Mouse (Mus musculus) spleen, postnatal 4 days (tissue): ENCODE results near the gene Atad1.
"Not testable (repeated sequence)": the region's sequence is repeated elsewhere in the genome, so short reads cannot be mapped to it uniquely, and the experiment has no call there.

Experiments
- DNase-seq, 2 experiments: peaks; one replicate each; pipeline ENCODE4 v3.0.0; 2022; ENCODE audit warnings: low spot score in 2 of 2

The Atad1 gene

DNA sequence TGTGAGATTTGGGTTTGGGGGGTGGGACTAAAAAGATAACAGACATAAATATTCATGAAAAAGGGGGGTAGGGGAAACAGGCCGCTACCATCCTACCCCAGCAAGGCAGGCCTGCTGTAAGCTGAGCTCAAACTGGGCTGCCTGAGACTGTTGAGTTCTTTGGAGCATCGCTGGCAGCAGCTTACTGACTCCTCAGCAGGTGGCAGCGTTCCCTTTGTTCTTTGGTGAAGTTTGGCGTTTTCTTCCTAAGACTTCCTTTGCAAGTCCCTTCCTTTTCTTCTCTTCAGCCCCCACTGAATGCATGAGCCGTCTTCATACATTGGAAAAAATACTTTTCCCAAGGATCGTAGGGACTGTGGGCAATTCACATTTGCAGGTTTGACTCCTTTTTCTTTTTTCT, 9.8 kb upstream of the Atad1 start:
- peak in 1 of 2 experiments; percentile 19 for DNase-seq

DNA sequence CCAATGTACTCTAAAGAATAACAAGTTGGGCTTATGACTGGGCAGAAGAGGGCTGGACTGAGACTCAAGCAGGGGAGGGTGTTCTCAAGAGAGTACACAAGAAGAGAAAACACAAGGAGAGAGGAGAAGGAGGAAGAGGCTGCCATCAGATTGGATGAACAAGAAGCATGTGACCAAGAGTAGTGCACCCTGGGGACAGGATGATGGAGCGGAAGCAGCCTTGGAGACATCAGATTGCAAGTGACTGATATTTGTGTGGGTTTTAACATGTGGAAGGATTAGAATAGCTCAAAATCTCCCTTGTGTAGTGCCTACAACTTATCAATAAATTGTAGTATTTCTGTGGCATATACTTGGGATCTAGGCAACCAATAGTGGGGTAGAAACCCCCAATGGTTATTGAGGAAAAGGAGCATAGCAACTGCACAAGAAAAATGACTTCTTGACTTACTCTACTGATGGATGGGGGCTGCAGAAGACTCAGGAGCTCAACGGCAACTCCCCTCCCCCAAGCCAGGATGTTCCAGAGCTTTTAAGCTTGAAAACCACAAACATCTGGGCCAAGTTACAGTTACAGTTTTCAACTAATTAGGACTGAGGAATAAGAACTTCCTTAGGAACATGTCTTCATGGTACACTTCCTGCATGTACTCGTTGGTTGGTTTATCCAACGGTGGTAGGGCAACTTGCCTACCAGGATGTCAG, 1.2 kb upstream of the Atad1 start:
- DNase-seq, result no peak

DNA sequence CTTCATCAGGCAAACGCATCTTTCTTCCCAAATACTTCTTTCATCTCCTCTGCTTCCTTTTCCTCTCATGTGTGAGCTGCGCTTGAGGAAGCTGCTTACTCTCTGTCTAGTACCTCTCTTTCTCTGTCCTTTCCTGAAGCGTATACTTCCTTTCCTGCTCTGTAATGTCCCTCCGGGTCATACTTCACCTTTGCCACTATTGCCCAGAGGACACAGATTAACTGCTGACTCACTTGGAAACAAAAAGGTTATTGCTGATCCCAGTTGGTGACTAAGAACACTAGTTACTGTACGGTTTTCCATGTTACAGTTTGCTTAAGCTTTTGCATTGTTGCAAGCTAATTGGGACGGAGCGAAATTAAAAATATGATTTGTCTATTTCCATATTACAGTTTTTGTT, 1.7 kb downstream of the Atad1 start:
- no peak for DNase-seq

DNA sequence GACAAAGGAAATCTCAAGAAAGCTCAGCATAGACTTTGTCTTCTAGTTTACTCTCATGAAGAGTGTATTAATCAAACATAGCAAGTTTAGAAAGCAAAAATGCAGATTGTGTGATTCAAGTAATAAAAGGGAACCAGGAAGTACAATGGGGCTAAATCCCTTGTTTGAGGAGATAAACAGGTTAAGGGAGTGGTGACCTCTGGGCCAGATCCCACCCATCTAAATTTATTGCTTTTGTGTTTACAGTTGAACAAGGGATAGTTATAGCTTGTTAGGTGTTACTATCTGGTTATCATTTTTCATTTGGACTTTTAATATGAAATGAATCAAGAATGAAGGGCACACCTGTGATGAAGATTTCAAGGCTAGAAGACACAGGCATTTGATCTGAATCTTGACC, 6.7 kb downstream of the Atad1 start:
- no peak for DNase-seq

DNA sequence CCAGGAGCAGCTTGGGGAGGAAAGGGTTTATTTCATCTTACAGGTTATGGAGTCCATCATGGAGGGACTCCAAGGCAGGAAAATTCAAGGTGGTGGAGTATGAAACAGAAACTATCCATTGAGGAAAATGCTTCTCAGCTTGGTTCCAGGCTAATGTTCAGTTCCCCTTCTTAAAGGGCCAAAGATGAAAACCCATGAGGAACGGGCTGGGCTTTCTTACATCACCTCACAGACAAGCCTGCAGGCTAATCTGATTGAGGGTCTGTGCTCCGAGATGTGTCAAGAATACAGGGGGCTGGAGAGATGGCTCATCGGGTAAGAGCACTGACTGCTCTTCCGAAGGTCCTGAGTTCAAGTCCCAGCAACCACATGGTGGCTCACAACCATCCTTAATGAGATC, 9.8 kb downstream of the Atad1 start:
- DNase-seq, result no peak

DNA sequence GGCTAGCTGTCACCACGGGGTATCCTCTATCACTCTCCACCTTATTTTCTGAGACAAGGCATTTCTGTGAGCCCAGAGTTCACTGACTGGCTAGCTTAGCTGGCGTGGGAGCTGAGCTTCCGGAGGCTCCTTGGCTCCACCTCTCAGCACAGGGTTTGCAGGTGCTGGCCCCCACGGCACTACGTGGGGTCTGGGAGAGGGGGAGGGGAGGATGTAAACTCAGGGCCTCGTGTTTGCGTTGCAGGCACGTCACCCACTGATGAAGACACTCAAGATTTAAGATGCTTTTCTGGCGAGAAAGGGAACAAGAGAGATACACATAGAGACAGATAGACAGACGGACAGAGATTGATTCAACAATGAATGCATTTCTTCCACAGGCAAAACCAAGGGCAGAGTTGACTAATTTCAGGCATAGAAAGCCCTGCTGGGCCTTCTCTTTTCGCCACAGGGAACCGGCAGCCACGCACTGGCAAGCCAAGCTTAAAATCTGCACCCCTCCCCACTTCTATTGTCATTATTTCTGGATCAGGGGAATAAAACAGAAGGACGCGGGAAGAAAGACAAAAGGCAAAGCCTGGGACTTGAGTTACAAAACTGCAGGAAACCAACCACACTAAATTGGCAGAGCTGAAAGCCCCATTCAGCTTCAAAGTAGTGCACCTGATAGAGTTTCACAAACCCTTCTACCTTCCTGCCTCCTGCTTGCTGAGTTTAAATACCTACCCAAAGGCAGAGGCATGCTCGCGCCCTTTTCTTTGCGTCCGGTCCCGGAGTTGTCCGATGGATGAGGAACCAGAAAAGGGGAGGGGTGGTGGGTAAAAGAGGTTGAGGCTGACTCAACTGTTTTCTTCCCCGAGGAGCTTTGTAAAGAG, 12.9 kb downstream of the Atad1 start:
- no peak for DNase-seq

DNA sequence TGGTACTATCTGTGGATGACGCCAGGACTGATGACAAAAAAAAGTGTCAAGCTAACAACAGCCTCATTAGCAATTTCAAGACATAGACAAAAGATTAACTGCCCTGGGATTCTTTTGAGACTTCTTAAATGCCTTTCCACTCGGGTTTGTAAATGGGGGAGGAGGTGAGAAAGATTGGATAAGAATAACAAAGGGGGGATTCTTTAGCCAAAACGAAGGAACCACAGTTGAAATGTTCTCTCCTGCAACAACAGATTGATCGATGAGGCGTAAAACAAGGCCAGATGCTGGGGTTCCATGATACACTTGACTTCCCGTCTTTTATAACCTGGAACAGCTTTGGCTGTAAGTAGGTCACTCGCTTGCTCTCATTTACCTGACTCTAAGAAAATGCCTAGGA, 15.8 kb downstream of the Atad1 start:
- no peak for DNase-seq

DNA sequence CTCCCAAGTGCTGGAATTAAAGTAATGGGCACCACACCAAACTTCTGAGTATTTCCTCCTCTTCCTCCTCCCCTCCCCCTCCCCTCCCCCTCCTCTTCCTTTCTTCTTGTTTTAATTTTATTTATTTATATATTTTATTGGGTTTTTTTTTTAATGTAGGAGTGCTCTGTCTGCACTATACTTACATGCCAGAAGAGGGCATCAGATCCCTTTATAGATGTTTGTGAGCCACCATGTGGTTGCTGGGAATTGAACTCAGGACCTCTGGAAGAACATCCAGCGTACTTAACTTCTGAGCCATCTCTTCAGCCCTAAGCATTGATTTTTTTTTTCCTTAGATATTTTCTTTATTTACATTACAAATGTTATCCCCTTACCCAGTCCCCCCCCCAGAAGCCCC, 19.3 kb downstream of the Atad1 start:
- DNase-seq, result no peak

DNA sequence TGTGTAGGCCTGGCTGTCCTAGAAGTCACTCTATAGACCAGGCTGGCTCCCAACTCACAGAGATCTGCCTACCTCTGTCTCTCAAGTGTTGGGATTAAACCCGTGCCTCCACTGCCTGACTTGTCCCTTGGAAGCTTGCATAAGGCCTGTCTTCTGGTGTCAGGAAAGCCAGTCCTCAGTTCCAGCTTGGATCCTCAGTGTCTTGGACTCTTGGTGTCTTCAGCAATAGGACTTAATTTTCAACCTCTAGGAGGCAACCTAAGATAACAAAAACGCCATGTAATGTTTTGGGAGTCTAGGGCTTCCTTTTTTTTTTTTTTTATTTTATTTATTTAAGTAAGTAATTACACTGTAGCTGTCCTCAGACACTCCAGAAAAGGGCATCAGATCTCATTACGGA, 22.0 kb downstream of the Atad1 start:
- DNase-seq, result no peak

DNA sequence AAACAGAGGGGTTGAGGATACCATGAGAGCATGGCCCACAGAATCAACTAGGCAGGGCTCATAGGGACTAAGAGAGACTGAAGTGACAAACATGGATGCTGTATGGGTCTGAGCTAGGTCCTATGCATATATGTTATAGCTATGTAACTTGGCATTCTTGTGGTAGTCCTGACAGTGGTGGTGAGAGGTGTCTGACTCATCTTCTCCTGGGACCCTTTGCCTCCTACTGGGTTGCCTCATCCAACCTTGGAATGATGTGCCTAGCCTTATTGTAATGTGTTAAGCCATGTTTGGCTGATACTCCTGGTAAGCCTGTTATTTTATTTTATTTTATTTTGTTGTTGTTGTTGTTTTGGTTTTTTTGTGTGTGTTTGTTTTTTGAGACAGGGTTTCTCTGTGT, 23.9 kb downstream of the Atad1 start:
- no peak for DNase-seq

DNA sequence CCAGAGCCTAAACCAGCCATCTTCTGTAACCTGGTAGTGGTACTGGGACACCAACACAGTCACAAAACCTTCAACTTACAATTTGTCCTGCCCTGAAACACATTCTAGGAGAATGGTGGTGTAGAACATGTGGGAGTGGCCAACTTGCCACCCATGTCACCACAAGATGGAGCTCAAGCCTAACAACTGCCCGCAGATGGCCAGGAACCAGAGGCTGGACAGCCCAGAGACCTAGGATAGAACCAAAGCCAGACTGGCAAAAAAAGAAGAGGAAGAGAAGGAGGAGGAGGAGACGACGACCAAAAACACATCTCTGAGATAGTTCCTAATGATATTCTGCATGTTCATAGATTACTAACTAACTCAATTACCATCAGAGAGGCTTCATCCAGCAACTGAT, 24.4 kb downstream of the Atad1 start:
- peak; percentile 64 to 81 for DNase-seq

DNA sequence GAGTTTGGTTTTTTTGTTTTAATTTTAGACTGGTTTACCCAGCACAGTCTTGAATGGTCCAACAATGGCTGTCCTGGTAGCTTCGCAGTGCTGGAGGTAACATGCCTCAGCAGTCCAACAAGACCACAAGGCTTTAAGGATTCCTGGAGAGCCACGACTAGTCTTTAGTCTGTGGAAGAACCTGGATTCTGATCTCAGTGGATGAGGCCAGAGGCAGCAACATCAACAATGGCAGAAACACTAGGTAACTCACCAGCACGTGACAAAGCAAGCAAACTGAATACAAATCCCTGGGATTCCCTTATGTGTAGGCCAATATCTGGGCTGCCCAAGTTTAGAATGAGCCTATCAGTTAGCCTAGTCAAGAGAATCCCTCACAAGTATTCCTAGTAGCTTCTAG, 26.1 kb downstream of the Atad1 start:
- no peak for DNase-seq

DNA sequence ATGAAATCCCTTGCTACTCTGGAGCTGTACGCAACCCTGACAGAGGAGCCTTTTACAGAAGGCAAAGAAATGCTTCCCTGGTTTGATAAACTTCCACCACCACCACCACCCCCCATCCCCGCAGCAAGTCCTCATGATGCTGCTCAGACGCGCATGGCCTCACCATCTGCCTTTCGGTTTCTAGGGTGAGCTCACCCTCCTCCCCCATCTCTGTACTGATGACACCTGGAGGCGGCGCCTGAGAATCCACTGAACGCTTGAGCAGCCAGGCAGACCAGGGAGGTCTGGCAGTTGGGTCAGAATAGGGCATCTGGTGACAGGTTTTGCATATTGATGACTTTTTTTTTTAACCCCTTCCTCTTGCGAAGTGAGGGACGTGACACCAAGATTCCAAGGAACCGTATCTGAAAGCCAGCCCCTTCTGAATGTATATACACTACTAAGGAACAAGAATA, 27.0 kb downstream of the Atad1 start:
- DNase-seq, result peak; percentile 77 to 85

DNA sequence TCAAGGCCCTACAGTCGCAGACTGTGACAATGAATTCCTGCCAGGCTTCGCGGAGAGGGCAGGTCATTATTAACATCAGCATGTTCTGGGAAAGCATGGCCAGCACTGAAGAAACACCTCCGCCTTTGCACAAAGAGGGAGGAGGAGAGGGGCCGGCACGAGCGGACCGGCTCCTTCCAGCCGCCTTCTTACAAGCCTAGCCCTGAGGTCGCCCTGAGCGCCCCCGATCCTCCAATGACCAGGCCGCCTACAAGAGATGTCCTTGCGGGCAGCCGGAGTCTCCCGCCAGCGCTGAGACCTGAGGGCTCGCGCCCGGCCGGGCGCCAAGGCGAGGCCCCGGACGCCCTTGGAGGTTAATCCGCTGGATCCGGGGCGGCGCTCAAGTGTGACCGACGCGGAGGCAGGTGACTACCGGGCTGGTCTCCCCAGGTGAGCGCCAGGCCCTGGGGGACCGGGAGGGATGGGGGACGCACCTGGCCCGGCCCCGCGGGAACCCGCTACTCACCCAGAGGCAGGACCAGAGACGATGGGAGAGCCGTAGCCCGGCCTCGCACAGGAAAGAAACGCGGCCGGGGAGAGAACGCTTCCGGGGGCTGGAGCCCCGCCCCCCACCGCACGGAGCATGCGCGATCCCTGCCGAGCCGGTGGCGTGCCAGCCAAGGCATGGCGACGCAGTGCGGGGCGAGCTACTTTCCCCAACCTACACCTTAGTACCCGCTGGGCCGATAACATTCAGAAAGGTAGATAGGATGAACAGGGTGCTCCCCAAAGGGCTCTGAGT, 27.6 kb downstream of the Atad1 start:
- DNase-seq, result peak; percentile 90 to 97

DNA sequence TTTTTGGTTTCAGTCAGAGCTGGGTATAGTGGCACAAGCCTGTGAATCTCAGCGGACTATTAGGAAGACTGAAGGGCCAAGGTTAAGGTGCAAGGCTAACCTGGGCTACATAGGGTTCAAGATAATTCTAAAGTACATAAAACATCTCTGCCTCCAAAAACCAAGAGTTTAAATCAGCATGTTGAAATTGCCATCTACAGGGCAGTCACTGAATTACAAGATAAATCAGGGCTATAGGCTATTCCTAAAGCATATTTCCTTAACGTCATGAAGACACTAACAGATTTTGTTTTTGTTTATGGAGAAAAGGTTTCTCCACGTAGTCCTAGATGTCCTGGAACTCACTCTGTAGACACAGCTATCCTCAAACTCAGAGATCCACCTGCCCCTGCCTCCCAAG, 29.3 kb downstream of the Atad1 start:
- no peak for DNase-seq

DNA sequence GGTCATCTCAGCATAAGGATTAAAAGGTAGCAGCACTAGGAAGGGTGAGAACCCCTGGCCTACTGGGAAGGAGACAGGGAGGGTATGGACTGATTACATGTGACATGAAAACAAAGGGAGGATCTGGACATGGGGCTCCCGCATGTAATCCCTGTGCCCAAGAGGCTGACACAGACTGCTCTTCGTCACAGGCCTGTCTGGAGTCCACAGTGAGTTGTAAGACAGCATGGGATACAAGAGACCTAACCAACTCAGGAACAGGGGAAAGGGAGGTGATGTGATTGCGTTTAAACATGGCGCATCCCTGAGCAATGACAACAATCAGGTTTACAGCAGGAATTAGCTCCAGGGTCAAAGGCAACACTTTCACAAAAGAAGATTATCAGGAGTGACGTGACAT, 30.6 kb downstream of the Atad1 start:
- no peak for DNase-seq

DNA sequence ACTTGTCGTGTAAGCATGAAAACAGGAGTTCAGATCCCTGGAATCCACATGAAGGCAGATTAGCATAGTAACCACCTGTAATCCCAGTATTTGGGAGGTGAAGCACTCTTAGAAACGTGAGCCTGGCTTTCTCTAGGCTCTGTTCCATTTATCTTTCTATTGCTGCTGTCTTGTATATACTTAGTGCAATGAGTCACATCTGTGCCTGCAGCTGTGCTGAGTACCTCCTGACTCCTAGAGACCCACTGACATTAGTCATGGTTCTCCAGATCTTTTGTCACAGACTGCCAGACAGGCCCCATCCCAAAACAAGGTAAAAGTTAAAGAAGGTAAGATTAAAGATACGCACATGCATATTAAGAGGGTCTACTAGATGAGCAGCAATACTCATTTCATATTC, 37.4 kb downstream of the Atad1 start:
- DNase-seq, result no peak

DNA sequence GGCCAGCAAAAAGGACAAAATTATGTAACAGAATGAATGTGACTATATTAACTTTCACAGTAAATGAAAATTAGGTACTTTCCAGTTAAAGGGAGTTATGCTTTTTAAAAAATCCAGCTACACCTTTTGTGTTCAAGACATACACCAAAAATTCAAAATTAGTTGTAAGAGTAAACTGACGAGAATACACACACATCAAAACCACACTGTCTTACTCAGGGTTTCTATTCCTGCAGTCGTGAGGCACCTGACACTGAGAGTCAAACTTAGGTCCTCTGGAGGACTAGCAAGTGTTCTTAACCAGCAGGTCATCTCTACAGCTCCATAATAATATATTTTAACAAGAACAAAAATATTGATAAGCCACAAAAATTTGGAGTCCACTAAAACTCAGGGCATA, 42.9 kb downstream of the Atad1 start:
- DNase-seq, result no peak

DNA sequence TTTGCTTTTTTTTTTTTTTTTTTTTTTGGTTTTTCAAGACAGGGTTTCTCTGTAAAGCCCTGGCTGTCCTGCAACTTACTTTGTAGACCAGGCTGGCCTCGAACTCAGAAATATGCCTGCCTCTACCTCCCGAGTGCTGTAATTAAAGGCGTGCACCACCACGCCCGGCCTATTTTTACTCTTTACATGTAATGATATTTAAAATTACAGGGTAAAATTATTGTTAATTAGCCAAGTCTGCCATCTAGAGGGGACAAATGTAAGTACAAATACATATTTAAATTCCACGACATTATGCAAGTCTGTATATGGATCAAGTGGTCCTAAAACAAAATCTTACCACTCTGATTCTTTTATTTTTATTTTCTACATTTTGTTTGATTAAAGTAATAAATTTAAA, 49.9 kb downstream of the Atad1 start:
- DNase-seq, result no peak

DNA sequence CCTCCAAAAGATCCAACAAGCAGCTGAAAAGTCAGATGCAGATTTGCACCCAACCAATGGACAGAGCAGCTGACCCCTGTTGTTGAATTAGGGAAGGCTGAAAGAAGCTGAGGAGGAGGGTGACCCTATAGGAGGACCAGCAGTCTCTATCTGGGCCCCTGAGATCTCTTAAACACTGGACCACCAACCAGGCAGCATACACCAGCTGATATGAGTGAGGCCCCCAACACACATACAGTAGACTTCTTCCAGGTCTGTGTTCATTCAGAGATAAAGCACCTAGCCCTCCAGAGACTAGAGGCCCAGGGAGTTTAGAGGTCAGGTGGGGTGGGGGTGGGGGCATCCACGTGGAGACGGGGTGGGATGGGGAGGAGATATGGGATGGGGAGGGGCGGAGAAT, 51.4 kb downstream of the Atad1 start:
- not testable (repeated sequence) for DNase-seq

DNA sequence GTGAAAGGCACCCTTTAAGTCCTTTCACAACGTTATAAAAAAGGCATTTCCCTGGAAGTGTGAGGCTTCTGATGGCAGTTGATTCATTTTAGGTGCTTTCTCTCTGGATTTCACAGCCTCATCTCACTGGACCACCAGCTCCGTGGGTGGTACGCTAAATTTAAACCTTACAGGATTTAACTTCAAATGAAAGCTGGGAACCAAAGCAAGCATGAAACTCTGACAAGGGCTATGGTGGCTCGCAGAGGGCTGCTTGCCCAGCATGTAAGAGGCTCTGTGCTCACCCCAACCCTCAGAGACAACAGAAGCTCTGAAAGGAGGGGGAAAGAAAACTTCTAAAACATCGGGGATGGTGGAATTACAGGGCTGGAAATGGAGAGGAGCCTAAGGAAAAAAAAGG, 51.9 kb downstream of the Atad1 start:
- DNase-seq, result no peak

DNA sequence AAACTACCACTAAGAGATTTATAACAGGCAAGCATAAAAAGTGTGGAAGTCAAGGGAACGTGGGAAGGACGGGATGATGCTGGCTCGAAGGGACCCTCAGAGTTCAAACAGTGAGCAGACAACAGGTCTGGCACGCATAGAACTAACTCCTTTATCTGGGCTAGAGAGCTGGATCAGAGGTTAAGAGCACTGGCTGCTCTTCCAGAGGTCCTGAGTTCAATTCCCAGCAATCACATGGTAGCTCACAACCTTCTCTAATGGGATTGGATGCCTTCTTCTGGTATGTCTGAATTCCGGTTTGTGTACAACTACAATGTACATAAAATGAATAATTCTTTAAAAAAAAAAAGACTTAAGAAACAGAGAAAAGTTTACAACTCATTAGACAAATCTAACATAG, 56.5 kb downstream of the Atad1 start:
- DNase-seq, result no peak

DNA sequence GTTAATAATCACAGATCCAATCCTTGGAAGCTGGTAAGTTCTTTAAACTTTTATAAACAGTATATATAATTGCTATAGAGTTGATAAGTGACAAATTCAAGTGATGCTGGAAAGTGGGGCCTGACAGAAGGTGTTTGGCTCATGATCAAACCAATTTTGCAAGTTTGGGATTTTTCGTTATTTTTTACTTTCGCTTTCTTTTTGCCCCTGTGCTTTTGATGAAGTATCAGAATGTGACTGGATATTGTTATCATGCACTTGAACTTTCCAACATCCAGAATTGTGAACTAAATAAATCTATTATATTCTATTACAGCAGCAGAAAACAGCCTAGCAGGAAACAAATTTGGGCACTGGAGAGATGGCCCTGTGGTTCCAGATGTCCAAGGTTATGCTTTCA, 58.7 kb downstream of the Atad1 start:
- no peak for DNase-seq
